Mouse (Mus musculus): ENCODE measurements around the gene Nfib.

Gene Nfib

DNA sequence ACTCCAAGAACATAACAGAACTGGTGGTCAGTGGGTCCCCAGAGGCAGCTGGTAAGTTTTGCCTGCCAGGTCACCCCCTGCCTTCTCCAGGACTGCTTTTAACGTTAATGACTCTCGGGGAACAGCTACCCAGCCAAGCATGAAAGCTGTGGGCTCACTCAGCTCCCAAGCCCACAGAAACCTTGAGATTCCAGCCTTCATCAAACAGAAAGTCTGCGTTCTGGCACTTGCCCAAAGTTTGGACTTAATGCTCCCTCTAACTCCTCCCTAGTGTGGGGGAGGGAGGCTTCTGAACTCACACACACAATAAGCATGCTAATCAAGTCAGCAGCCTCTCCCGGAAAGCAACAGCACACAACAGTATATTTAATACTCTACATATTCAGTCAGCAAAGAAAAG, 360.8 kb downstream of the Nfib start:
- no peak for DNase-seq (ENCODE audit: low spot score)

GRCm38 (mm10) chr4:82344224-82344623, 361.3 kb downstream of the Nfib start:
- DNase-seq (ENCODE audit: low spot score) = no peak

DNA sequence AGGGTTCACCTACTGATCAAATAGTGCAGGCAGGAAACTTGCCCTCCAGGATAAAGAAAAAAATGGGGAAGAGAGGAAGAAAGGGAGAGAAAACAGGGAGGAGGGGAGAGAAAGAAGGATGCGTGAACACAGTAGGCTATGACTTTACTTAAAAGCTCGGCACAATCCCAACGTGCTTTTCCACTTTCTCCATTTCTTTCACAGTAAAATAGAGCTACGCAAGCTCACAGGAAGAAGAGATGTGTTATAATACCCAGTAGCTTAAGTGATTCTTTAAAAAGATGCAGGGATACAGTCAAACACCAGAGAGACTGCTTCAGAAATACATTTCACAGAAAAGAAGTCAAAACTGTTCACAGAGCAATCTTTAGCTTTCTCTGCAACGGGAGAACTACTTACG, 366.6 kb downstream of the Nfib start:
- no peak for DNase-seq (ENCODE audit: low spot score)

GRCm38 (mm10) chr4:82338481-82338880, 367.1 kb downstream of the Nfib start:
- DNase-seq (ENCODE audit: low spot score) = no peak

- DNase-seq (ENCODE audit: low spot score) = no peak
Observed at GRCm38 (mm10) chr4:82336951-82337381, 368.6 kb downstream of the Nfib start.

DNA sequence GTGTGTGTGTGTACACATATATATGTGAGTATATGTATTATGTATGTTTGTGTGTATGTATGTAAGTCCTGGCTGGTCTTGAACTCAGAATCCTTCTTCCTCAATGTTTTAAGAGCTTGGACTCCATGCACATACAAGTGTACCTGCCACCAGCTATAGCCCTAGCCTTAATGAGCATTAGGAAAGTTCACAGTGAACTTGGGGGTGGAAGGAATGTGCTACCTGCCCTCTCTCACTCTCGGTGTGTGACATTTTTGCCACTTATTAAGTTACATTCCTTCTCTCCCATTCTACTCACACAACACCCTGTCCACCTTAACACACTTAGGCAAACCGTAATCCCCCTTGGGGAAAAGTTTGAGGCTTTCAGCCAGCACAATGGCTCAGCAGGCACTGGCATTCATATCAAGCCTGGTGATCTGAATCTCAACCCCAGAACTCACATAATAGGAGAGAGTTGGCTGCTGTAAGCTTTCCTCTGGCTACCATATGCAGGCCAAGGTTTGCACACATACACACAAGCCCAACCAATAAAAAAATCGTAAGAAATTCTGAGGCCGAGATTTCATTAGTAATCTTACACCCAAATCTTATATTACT, 370.2 kb downstream of the Nfib start:
- no peak for DNase-seq (ENCODE audit: low spot score)

- DNase-seq (ENCODE audit: low spot score) = no peak
Observed at GRCm38 (mm10) chr4:82333413-82333812, 372.1 kb downstream of the Nfib start.

GRCm38 (mm10) chr4:82330095-82330494, 375.5 kb downstream of the Nfib start:
- no peak for DNase-seq (ENCODE audit: low spot score)

DNA sequence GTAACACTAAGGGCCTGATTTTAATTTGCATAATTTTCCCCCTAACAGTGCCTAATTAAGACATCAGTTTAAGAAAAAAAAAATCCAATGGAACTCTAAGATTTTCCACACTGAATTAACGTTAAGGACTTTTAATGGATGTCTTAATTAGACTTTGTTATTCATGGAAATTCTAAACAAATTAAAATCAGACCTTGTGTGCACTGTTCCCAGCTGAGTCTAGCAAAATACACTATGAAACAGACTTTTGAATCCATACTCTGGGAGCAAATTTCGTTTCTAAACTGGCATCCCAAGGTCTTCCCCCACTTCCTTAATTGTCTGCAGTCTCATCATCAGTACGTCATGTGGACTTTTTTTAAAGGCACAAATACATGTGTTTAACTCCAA, 379.4 kb downstream of the Nfib start:
- no peak for DNase-seq (ENCODE audit: low spot score)

DNA sequence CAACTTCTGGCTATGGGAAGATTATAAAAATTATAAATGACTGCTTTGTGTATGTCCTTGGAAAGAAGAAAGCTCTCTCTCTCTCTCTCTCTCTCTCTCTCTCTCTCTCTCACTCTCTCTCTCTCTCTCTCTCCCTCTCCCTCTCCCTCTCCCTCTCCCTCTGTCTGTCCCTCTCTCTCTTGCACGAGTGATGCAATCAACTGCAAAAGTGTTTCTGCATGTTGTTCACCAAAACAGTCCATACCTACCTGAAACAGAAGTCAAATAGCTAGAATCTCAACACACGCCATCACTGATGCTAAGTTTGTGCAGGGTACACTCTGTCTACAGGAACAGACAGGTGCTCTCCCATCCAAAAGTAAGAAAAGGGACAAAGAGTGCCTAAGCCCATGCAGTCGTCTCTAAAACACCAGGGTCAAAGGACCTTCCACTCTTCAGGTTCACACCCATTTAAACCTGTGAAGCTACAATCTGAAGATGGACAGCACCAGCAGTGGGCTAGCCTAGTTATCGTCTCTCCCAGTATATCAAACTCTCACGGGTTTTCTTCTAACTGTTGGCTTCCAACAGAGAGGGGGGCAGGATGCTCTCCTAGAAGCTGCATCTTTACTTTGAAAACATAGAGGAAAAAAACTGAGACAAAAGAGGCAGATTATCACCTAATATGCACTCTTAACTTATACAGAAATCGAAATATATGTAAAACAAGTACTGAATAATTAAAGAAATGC, 380.0 kb downstream of the Nfib start:
- no peak for DNase-seq (ENCODE audit: low spot score)

DNA sequence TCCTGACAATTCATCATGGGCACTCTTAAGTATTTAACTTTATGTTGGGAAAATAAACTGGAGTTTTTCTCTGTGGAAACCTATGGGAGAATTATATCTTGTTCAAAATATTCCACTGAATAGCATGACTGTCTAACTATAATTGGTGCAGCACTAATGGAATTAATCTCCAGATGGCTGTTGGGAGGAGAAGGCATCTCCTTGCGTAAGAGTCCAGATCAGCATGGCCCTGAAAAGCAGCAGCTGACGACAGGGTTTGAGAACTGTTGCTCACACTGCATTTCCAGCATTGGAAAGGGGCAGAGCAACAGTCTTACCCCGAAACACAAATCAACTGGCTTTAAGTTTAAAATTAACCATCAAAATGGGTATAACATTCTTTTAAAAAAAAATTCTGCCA, 380.6 kb downstream of the Nfib start:
- DNase-seq (ENCODE audit: low spot score) = no peak

DNA sequence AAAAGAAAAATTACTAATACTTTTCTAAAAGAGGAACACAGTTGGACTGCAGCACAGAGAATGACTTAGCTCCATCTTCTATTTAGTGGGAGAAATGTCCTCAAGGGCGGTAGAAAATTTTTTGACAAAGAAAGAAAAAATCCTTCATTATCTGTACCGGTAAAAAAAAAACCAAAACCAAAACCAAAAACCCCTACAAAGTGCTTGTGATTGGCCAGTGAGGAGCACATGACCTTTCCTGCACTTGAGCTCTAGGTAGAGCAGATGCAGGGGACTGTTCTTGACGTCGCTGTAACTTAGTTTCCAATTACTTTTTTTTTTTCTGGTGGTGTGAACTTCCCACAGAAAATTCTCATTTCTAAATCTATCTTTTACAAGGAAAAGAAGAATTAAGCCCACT, 384.5 kb downstream of the Nfib start:
- DNase-seq (ENCODE audit: low spot score) = no peak

GRCm38 (mm10) chr4:82319388-82319787, 386.2 kb downstream of the Nfib start:
- no peak for DNase-seq (ENCODE audit: low spot score)

DNA sequence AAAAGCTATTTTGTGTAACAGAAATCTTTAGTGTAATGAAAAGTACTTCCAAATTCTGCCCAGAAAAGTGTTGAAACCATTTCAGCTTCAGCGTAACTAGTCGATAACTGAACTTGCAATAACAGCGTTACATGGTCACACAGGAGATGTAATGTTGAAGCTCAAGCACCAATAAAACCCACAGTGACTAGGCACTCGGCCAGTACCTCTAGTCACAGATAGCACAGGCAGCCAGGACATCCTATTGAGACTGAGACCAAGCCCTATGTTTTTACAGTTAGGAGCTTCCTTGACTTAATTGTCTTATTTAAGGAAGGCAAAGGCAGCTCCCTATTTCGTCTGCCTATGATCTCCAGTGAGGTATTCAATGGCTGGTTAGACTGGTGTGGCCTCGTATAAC, 389.4 kb downstream of the Nfib start:
- DNase-seq (ENCODE audit: low spot score) = no peak

DNA sequence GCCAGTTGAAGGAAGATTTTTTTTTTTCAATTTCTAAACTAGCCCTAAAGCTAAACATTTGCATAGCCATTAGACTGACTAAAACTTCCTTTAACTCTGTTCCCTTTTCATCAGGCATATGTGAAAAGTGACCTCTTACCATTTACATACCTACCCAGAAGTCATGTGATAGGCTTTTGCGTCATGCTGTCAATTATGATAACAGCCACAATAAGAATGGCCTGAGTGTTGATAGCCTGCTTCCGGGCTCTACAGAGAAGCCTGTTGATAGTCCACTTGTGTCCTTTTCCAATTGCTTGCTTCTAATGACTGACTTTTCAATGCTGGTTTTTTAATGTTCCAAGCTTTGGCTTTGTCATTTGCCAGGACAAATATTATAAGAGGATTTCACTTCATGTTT, 389.8 kb downstream of the Nfib start:
- no peak for DNase-seq (ENCODE audit: low spot score)

GRCm38 (mm10) chr4:82310924-82311734, 394.4 kb downstream of the Nfib start:
- DNase-seq (ENCODE audit: low spot score) = no peak

DNA sequence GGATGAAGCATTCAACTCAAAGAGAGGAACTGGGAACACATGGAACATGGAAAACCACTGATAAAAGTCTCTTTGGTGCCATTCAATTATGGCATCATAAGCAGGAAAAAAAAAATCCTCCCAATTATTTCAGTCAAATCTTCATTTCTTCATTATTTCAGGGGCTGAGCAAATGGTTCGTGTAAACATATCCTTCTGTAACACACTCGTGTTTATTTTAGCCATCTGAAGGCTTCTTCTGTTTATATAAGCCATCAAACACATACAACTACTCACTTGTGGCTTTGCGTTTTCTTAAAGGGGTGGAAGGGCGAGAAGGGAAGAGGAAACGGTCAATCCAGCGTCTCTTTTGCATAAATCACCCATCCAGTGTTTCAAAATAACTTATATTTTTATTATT, 399.5 kb downstream of the Nfib start:
- DNase-seq (ENCODE audit: low spot score) = no peak

GRCm38 (mm10) chr4:82304148-82304871, 401.2 kb downstream of the Nfib start:
- DNase-seq (ENCODE audit: low spot score) = no peak

- no peak for DNase-seq (ENCODE audit: low spot score)
Observed at GRCm38 (mm10) chr4:82303362-82303900, 402.1 kb downstream of the Nfib start.

GRCm38 (mm10) chr4:82302901-82303300, 402.6 kb downstream of the Nfib start:
- no peak for DNase-seq (ENCODE audit: low spot score)

DNA sequence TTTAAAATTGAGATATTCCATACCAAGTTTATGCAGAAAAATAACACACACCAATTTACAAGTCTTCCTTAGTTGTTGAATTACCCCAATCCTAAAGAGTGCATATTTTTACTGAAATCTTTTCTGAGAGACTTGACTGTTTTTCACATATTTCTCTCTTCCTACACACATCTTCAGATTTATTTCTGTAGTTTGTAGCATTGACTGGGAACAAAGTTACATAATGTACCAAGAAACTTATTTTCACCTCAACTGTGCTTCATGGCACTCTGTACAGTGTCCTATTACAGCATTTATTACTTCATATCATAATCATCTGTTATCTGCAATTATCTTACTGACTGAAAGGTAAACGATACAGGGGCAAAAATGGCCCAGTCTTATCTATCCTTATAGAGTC, 406.9 kb downstream of the Nfib start:
- DNase-seq (ENCODE audit: low spot score) = no peak

GRCm38 (mm10) chr4:82297562-82297961, 408.0 kb downstream of the Nfib start:
- no peak for DNase-seq (ENCODE audit: low spot score)
